Mouse (Mus musculus): ENCODE data around the gene Rin1.
"Not testable (repeated sequence)": the region's sequence is repeated elsewhere in the genome, so short reads cannot be mapped to it uniquely, and the experiment has no call there.

Rin1 gene

GRCm38 (mm10) chr19:5050047-5050905 is at the start of gene Rin1:
Gene Rin1 (plus strand): TSS chr19:5050481.
- no peak for DNase-seq (ENCODE audit: low read depth, low spot score)

GRCm38 (mm10) chr19:5001666-5002406 is 48.4 kb upstream of the Rin1 start:
- peak; percentile 75 for DNase-seq (ENCODE audit: low read depth, low spot score)

GRCm38 (mm10) chr19:5003644-5004043 is 46.6 kb upstream of the Rin1 start:
- DNase-seq (ENCODE audit: low read depth, low spot score), result not testable (repeated sequence)

- no peak for DNase-seq (ENCODE audit: low read depth, low spot score)
Measured at GRCm38 (mm10) chr19:5004925-5005324, 45.4 kb upstream of the Rin1 start.

- no peak for DNase-seq (ENCODE audit: low read depth, low spot score)
Measured at GRCm38 (mm10) chr19:5013138-5013537, 37.1 kb upstream of the Rin1 start.

- DNase-seq (ENCODE audit: low read depth, low spot score), result peak; percentile 34
Measured at GRCm38 (mm10) chr19:5014961-5015398, 35.3 kb upstream of the Rin1 start.

- DNase-seq (ENCODE audit: low read depth, low spot score), result no peak
Measured at GRCm38 (mm10) chr19:5016221-5016742, 34.0 kb upstream of the Rin1 start.

GRCm38 (mm10) chr19:5016782-5017181 is 33.5 kb upstream of the Rin1 start:
- no peak for DNase-seq (ENCODE audit: low read depth, low spot score)

- no peak for DNase-seq (ENCODE audit: low read depth, low spot score)
Measured at GRCm38 (mm10) chr19:5017611-5018010, 32.7 kb upstream of the Rin1 start.

- no peak for DNase-seq (ENCODE audit: low read depth, low spot score)
Measured at GRCm38 (mm10) chr19:5018191-5018590, 32.1 kb upstream of the Rin1 start.

GRCm38 (mm10) chr19:5021416-5021815 is 28.9 kb upstream of the Rin1 start:
- DNase-seq (ENCODE audit: low read depth, low spot score), result no peak

- peak; percentile 82 for DNase-seq (ENCODE audit: low read depth, low spot score)
Measured at GRCm38 (mm10) chr19:5023621-5024479, 26.4 kb upstream of the Rin1 start, which contains the start of gene Slc29a2. Gene Slc29a2 (plus strand): TSS chr19:5023860.

GRCm38 (mm10) chr19:5026111-5026510 is 24.2 kb upstream of the Rin1 start:
- DNase-seq (ENCODE audit: low read depth, low spot score), result no peak

- no peak for DNase-seq (ENCODE audit: low read depth, low spot score)
Measured at GRCm38 (mm10) chr19:5032686-5033085, 17.6 kb upstream of the Rin1 start.

GRCm38 (mm10) chr19:5036577-5036976 is 13.7 kb upstream of the Rin1 start:
- no peak for DNase-seq (ENCODE audit: low read depth, low spot score)

GRCm38 (mm10) chr19:5037678-5038571 is 12.4 kb upstream of the Rin1 start:
- peak; percentile 73 for DNase-seq (ENCODE audit: low read depth, low spot score)

GRCm38 (mm10) chr19:5038709-5039156 is 11.5 kb upstream of the Rin1 start, which contains the start of the genes B4gat1 and AC124502.3:
Gene B4gat1 (plus strand): TSS chr19:5038826.
Gene AC124502.3 (plus strand): TSS chr19:5038891.
- peak; percentile 82 for DNase-seq (ENCODE audit: low read depth, low spot score)

- no peak for DNase-seq (ENCODE audit: low read depth, low spot score)
Measured at GRCm38 (mm10) chr19:5039301-5040114, 10.8 kb upstream of the Rin1 start.

- peak; percentile 95 for DNase-seq (ENCODE audit: low read depth, low spot score)
Measured at GRCm38 (mm10) chr19:5040862-5041523, 9.3 kb upstream of the Rin1 start, which contains the start of gene Brms1. Gene Brms1 (plus strand): TSS chr19:5041354.

All from retina, postnatal 7 days (tissue).